Mouse (Mus musculus): ENCODE measurements around the gene Gm16485. TPM values are rescaled to one million over a fixed set of nuclear protein-coding genes. Genes with fewer than 3 reads are reported as not detected.

The Gm16485 gene
- polyA plus RNA-seq (2015; fragmentation: Illumina TruSeq; extraction: RNeasy Lipid Tissue Mini Kit (QIAGEN cat#74804); ENCODE audit: insufficient read depth, low replicate concordance), result not detected

DNA sequence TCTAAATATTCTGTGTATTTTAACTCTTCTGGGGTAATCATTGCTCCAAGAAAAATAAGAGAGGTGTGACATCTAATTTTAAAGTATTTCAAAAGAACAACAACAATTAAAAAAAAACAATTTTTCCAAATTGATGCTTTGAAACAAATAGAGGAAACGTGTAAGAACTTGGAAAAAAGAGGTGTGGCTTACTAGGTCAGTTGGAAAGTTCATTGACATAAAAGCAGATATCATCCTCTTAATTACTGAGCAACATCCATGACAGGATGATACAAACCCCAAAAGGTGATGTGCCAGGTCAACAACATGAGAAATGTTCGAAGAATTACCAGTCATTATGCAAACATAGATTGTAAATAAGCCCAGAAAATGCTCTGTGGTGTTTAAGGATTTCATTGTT is at the start of gene Gm16485:
Gm16485 (plus strand) TSS at position 301 of the 400 bp plus-strand sequence.

Other genes with a start within 250 kb of the Gm16485 start
- gene Pgr, start 72.0 kb upstream of the Gm16485 start, polyA plus RNA-seq (2015; fragmentation: Illumina TruSeq; extraction: RNeasy Lipid Tissue Mini Kit (QIAGEN cat#74804); ENCODE audit: insufficient read depth, low replicate concordance), result not detected

All from spleen, adult 10 weeks (tissue).